Mouse (Mus musculus) gastrocnemius, postnatal 25 days (tissue): ENCODE results near the gene Emc6. TPM values are rescaled to one million over a fixed set of nuclear protein-coding genes. Genes with fewer than 3 reads are reported as not detected.

Source experiments
- total RNA-seq, 2 experiments: library from RNA; stranded (reverse); gene quantifications; 1 replicate in 1 of 2; 2 replicates in 1 of 2; pipeline ENCODE4 v1.2.3; 2021

Emc6 gene
- total RNA-seq, 2 experiments from 2014 or later = 77.8 to 87.8 TPM

Other genes with a start within 250 kb of the Emc6 start
- gene Atp2a3, start 215.9 kb downstream of the Emc6 start, total RNA-seq = 10 to 100 TPM in 1 of 2 experiments, 1 to 10 TPM in 1; 7.2 to 12.9 TPM
- 1 to 10 TPM in 1 of 2 experiments, under 1 TPM in 1; 0.31 to 1.6 TPM for gene P2rx1, start 177.9 kb downstream of the Emc6 start, total RNA-seq
- gene Camkk1, start 158.0 kb downstream of the Emc6 start, total RNA-seq = 1 to 10 TPM in 1 of 2 experiments, under 1 TPM in 1; 1.00 to 1.2 TPM
- 1 to 10 TPM; 2.8 to 3.1 TPM for gene Ncbp3, start 129.3 kb downstream of the Emc6 start, total RNA-seq
- under 1 TPM; 0.11 to 0.15 TPM for gene Itgae, start 86.5 kb downstream of the Emc6 start, total RNA-seq
- under 1 TPM; 0.10 to 0.38 TPM for gene Haspin, start 38.7 kb downstream of the Emc6 start, total RNA-seq
- gene P2rx5, start 16.6 kb downstream of the Emc6 start, total RNA-seq = 1 to 10 TPM; 8.7 to 9.7 TPM
- 10 to 100 TPM; 10.1 to 15.2 TPM for gene Tax1bp3, start within 50 bp of the Emc6 start, total RNA-seq
- 1 to 10 TPM; 5.6 to 7.4 TPM for gene Ctns, start 22.0 kb upstream of the Emc6 start, total RNA-seq
- 1 to 10 TPM in 1 of 2 experiments, under 1 TPM in 1; 0.59 to 1.0 TPM for gene Shpk, start 22.4 kb upstream of the Emc6 start, total RNA-seq
- gene Trpv1, start 57.3 kb upstream of the Emc6 start, total RNA-seq = under 1 TPM in 1 of 2 experiments, not detected in 1; 0.21 TPM
- under 1 TPM in 1 of 2 experiments, not detected in 1; 0.05 TPM for gene Trpv3, start 90.4 kb upstream of the Emc6 start, total RNA-seq
- 1 to 10 TPM; 1.8 to 4.8 TPM for gene Aspa, start 152.6 kb upstream of the Emc6 start, total RNA-seq
- not detected for gene Gm49340, start 152.7 kb upstream of the Emc6 start, total RNA-seq
- gene Spata22, start 152.7 kb upstream of the Emc6 start, total RNA-seq = not detected
- gene Olfr20, start 173.7 kb upstream of the Emc6 start, total RNA-seq = not detected
- not detected for gene Olfr376, start 194.2 kb upstream of the Emc6 start, total RNA-seq
- gene Olfr1, start 222.6 kb upstream of the Emc6 start, total RNA-seq = not detected